Mouse (Mus musculus) hindbrain, embryonic 15.5 days (tissue): ENCODE data around the gene Agfg2. TPM values are rescaled to one million over a fixed set of nuclear protein-coding genes. Genes with fewer than 3 reads are reported as not detected.

Source experiments
- polyA plus RNA-seq: library from polyadenylated mRNA; unstranded; fragments of >200 nt; fragmentation: Nextera tagmentation; extraction: Ambion mirVana; gene quantifications from 2 replicates; pipeline ENCODE4 v1.2.1, GENCODE M21; 2015

The Agfg2 gene
- polyA plus RNA-seq, 1 experiment from 2014 or later, result 20.3 TPM

Other genes starting within 250 kb of the Agfg2 start
- gene Zan, start 207.7 kb downstream of the Agfg2 start, polyA plus RNA-seq, result 0.18 TPM in 2 replicates
- 81.0 and 81.8 TPM in 2 replicates for gene Pop7, start 182.2 kb downstream of the Agfg2 start, polyA plus RNA-seq
- 16.4 and 18.4 TPM in 2 replicates for gene Gigyf1, start 166.2 kb downstream of the Agfg2 start, polyA plus RNA-seq
- not detected in 2 replicates for gene Epo, start 151.5 kb downstream of the Agfg2 start, polyA plus RNA-seq
- 516 and 544 TPM in 2 replicates for gene Gnb2, start 151.2 kb downstream of the Agfg2 start, polyA plus RNA-seq
- gene Actl6b, start 131.2 kb downstream of the Agfg2 start, polyA plus RNA-seq, result 251 and 285 TPM in 2 replicates
- gene Tfr2, start 114.9 kb downstream of the Agfg2 start, polyA plus RNA-seq, result 6.1 and 6.4 TPM in 2 replicates
- gene Mospd3, start 83.7 kb downstream of the Agfg2 start, polyA plus RNA-seq, result 59.7 and 73.5 TPM in 2 replicates
- gene Pcolce, start 70.9 kb downstream of the Agfg2 start, polyA plus RNA-seq, result 16.6 and 19.4 TPM in 2 replicates
- 0.12 and 0.31 TPM in 2 replicates for gene Fbxo24, start 55.7 kb downstream of the Agfg2 start, polyA plus RNA-seq
- 17.2 and 18.2 TPM in 2 replicates for gene Lrch4, start 55.6 kb downstream of the Agfg2 start, polyA plus RNA-seq
- 7.4 and 9.2 TPM in 2 replicates for gene Gm20605, start 55.6 kb downstream of the Agfg2 start, polyA plus RNA-seq
- gene Sap25, start 43.4 kb downstream of the Agfg2 start, polyA plus RNA-seq, result 5.5 and 6.1 TPM in 2 replicates
- gene Irs3, start 39.0 kb downstream of the Agfg2 start, polyA plus RNA-seq, result 0.09 and 0.12 TPM in 2 replicates
- 44.1 and 48.5 TPM in 2 replicates for gene Nyap1, start 56.9 kb upstream of the Agfg2 start, polyA plus RNA-seq
- gene Tsc22d4, start 61.0 kb upstream of the Agfg2 start, polyA plus RNA-seq, result 84.5 and 88.6 TPM in 2 replicates
- gene Ppp1r35, start 94.1 kb upstream of the Agfg2 start, polyA plus RNA-seq, result 43.4 and 44.7 TPM in 2 replicates
- 9.7 and 11.0 TPM in 2 replicates for gene Mepce, start 102.9 kb upstream of the Agfg2 start, polyA plus RNA-seq
- gene Zcwpw1, start 103.1 kb upstream of the Agfg2 start, polyA plus RNA-seq, result 11.9 and 12.8 TPM in 2 replicates
- gene Pilra, start 151.6 kb upstream of the Agfg2 start, polyA plus RNA-seq, result 0.21 and 0.43 TPM in 2 replicates
- not detected in 2 replicates for gene Pilrb1, start 173.4 kb upstream of the Agfg2 start, polyA plus RNA-seq
- gene Pilrb2, start 187.1 kb upstream of the Agfg2 start, polyA plus RNA-seq, result not detected in 2 replicates
- gene Cyp3a13, start 236.9 kb upstream of the Agfg2 start, polyA plus RNA-seq, result not detected in 2 replicates